Mouse (Mus musculus) fibroblast of lung, adult 2 months (primary cell): ENCODE results near the gene Ttc23l.
"Not testable (repeated sequence)": the region's sequence is repeated elsewhere in the genome, so short reads cannot be mapped to it uniquely, and the experiment has no call there.

Experiments used
- DNase-seq: peaks from one replicate; pipeline ENCODE4 v3.0.0-alpha.2; 2011; ENCODE audit warnings: low read depth

Ttc23l gene

DNA sequence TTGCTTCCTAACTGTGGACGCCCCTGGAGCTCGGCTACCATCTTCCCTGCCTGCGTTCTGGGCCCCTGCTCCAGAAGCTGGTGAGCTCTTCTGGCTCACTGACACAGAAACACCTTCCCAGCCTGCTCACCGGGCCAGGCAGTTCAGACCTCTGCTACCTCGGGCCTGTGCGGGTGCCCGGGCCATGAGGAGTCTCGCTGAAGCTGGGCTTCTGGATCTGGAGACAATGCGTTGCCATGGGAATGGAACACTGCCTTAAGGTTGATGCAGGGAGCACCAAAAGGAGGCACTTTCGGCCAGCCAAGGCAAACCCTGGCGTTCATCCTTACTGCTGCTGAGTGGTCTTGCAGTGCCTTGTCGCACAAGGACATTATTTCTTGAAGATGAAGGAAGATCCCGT, at the start of gene Ttc23l:
TSS of gene Ttc23l (minus strand) at position 204 of the 400 bp plus-strand sequence.
- DNase-seq: no peak

DNA sequence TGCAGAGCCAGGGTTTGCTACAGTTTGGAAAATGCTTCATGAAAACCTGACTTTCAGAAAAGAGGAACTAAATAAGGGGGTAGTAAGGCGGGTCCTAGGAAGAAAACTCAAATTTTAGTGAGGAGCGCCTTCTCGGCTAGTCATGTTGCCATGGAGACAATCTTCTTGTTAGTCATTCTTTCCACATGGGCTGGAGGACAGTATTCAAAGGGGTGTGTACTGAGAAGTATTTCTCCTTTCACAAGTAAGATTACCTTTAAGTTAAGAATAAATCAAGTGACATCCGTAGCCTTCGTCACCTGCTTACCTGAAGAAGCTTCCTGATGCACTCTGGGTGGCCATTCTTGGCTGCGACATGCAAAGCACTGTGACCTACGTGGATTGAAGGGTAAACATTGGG, 40.9 kb upstream of the Ttc23l start:
- no peak for DNase-seq

DNA sequence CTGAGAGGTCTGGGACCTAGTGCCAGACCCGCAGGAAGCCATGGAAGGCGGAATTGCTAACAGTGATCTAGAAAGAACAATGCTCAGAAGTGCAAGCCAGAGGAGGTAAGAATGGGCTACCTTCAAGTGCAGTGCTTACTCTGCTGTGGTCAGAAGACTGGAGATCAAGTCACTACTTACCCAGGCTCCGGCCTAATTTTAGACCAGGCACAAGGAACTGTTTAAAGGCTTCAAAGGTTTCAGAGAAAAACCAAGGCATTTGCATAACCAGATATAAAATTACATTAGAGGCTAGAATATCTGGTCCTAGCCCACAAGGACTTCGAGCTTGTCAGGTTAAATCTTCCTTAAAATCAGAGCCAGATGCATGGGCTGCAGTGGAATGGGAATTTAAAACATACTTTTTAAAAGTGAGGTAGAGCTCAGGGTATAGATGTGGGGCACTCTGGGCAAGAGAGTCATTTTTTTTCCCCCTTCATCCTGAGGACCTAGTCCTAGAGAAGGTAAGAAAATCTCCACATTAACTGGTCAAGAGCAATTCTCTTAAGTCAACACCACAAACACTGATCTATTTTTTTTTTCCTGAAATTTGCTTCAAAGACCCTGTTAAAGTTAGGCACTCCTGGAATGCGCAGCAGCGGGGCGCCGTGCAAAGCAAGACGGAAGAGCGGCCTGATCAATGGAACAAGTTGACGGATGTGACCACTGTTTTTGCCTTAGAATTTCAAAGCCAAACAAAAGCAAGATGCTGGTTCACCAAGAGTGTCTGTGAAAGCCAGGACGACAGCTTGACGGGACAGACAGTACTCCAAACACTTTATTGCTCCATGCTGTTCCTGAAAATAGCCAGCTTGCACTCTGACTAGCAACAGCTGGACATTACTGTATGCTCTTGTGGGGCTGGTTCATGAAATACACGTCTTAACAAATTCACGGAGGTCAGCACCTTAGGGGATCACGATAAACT, 40.1 kb upstream of the Ttc23l start:
- DNase-seq: peak; percentile 44

DNA sequence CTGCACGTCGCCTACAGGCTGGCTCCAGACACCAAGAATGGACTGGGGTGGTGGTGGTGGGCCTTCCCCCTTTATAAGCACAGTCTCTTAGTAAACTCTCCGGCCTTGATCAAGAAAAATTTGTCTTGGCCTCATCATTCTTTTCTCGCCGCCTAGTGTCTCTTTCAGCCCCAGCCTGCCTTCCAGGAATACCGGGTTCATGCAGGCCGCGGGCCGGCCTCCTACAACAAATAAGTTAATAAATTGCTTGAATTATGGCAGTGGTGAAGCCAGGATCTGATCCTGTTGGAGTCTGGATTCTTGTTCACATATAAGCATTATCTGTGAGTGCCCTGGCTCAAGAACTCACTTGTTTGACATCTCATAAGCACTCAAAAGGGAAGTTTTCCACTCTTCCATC, 38.4 kb upstream of the Ttc23l start:
- DNase-seq: no peak

DNA sequence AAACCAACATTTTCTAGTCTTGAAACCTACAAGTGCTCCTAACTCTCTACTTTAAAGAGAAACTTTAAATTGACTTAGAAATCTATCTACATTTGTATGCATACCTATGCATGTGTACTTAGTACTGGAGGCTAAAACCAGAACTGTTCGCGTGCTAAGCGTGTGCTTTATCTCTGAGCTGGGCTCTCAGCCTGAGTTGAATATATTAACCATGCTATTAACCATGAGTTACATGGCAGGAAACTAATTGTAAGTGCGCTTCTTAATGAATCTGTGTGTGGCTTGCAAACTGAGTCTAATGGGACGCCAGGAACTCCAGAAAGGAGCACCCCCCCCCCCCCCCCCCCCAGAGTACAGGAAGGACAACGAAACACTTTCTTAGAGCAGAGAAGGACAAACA, 36.9 kb upstream of the Ttc23l start:
- no peak for DNase-seq

DNA sequence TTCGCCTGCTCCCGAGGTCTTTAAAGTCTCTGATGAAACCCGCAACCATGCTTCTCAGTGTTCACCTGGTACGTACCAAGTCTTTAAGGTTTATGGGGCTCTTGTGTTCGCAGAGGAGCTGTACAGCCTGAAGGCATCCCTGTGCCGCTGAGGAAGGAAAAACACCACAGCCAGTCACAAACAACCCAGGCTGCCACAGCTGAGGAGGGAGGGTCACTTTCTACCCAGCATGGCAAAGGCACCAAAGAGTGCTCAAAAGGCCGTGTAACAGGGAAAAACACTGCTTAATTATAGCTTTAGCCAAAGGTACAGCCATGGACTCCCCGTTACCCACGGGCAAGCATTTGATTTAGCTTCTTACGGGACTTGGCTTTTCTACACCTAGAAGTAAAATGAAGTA, 36.4 kb upstream of the Ttc23l start:
- no peak for DNase-seq

DNA sequence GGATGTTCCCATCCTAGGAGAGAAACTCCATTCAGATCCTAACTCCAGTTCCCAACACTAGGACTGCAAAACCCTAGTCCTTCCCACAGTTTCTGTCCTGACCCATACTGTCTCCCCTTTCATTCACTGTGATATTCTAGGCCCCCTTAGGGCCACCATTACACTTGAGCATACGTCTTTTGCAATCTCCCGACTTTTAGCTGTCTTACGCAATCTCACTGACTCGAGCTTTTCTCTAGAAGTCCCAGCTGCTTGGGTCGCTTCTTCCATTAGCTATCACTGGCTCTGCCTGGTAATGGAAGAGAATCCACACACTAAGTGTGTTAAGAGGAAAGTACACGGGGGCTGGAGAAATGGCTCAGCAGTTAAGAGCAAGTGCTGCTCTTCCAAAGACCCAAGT, 34.6 kb upstream of the Ttc23l start:
- no peak for DNase-seq

DNA sequence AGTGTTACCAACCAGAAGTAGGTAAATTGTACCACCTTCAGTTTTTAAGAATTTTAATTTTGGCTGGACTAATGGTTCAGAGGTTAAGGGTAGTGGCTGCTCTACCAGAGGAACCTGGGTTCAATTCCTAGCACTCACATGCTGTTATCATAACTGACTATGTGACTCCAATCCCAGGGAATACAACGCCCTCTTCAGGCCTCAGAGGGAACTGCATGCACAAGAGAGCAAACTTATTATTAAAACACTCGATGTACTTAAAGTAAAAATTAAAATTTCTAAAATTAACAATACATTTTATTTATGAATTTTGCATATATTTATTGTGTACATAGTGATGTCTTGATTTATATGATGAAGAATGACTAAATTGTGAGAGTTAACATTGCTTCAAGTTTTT, 28.1 kb upstream of the Ttc23l start:
- DNase-seq: no peak

DNA sequence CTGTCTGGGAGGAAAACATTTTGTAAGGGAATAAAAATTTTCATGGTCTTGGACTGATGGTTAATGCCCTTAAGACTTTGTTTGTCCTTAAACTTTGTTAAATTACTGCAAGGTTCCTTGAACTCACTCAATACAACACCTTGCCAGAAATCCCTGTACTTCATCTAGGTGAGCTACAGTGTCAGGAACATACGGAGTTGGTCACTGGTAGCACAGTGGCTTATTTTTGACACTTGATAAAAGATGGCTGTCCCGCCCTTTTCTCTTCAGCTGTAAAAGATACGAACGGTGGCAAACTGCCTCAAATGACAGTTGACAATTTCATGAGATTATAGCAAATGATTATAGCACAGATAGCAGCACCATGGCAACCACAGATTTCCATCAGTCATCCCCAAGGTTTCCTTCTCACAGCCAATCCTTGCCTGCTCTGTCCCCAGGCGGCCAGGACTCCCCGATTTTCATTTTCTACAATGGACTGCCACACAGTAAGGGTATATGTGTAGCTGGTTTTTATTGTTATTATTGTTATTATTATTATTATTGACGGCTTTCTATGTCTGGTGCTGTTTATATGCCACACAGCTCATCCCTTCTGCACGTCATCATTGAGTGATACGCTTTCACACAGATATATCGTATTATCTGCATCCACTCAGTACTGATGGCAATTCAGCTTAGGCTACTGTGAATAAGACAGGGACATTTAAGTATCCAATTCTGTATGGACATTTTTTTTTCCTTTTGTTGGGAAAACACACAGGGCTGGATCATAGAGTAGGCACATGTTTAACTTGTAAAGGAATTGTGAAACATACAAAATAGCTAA, 26.1 kb upstream of the Ttc23l start:
- no peak for DNase-seq

DNA sequence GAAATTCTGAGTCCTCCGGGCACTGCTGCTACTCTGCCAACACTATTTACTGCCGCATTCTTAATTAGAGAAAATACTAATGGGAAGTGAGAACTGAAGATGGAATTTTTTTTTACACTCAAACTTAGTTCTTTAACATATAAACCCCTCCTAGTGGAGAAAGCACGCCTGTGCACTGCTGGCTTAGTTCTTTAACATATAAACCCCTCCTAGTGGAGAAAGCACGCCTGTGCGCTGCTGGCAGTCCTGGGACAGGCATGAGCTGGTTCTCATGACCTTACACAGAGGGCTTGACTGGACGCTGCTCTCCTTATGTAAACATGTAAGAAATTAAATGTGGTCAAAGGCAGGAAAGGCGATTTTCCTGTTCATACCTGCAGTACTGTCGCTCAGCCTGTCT, 24.9 kb upstream of the Ttc23l start:
- peak; percentile 65 for DNase-seq

DNA sequence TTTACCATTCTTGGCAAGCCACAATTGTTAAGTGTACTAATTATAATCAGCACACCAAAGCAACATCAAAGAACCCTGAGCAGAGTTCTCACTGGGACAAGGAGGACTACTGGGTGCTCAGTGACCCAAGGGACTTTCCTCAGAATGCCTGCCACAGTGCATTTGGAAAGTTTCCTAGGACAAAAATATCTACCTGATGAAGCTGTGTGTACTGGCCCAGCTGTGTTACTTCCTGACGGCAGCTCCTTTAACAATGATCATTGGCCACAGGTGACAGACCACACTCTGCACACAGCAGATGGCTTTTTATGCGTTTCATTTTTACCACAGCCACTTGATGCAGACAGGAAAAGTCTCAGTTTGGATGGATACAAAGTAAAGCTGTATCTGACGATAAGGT, 20.7 kb upstream of the Ttc23l start:
- DNase-seq: no peak

DNA sequence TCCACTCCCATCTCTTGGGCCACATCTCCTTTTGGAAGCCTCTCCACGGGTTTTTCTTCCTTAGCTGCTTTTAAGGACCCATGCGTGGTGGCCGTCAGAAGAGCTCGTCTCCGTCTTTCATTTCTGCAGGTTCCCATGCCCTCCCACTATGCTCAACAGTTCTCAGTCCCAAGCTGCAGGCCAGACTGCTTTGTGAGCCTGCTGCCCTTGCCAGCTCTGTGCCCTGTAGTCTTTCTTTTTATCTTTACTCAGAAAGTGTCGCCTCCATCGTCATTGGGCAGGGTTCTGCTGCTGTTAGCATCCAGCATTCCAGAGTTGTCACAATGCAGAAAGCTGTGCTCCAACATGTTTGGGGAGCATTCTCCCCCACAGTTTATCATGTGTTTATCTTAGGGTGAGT, 8.0 kb upstream of the Ttc23l start:
- no peak for DNase-seq

DNA sequence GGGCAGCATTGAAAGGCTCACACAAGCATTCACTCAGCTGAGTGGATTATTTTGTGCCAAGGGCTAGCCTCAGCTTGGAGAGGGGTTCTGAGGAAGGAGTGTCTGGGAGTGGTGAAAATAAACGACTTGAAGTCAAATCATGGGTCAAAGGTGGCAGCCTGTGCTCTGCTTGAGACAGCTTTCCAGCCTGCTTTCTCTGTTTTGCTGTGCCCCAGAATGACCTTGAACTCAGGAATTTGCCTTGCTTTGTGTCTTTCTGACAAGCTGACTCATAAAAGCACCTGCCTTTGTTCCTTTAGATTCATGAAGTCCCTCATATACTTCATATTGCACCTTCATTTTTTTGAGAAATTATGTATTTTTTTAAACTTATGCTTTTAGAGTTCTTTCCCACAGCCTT, 5.7 kb upstream of the Ttc23l start:
- DNase-seq: no peak

DNA sequence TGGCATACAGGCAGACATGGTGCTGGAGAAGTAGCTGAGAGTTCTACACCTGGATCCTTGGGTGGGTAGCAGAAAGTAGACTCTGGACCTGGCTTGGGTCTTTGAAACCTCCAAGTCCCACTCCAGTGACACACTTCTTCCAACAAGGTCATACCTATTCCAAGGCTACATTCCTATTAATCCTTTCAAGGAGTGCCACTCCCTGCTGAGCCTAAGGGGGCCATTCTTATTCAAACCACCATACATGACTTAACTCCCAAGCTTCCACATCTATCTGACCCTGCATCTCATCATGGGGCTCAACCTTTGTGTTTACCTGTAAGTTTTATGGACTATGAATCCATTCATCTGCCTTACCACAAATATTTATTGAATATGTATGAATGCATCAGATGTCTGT, 3.8 kb upstream of the Ttc23l start:
- no peak for DNase-seq

DNA sequence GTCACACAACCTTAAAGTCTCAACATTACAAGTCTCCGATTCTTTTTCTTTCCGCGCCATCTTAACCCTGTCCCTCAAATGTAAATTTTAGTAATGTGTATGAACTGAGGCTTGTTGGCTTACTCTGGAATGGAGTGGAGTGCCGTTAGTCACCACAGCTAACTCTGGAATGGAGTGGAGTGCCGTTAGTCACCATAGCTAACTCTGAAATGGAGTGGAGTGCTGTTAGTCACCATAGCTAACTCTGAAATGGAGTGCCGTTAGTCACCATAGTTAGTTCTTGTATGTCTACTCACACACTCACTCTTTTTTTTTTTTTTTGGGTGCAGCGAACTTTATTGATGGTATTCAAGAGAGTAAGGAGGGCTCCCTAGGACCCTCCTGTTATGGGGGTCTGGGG, 1.5 kb upstream of the Ttc23l start:
- peak; percentile 27 for DNase-seq

DNA sequence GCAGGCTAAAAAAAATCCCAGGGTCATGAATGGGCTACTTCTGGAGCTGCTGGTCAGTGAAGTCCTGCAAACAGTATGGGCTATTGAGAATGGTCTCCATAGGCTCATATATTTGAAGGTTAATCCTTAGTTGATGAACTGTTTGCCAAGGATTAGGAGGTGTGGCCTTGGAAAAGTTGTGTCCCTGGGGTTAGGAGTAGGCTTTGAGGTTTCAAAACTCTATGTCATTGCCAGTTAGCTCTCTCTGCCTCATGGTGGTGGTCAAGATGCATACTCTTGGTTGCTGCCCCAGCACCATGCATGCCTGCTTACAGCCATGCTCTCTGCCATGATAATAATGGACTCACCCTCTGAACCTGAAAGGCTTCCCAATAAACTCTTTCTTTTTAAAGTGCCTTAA, 4.1 kb downstream of the Ttc23l start:
- no peak for DNase-seq

DNA sequence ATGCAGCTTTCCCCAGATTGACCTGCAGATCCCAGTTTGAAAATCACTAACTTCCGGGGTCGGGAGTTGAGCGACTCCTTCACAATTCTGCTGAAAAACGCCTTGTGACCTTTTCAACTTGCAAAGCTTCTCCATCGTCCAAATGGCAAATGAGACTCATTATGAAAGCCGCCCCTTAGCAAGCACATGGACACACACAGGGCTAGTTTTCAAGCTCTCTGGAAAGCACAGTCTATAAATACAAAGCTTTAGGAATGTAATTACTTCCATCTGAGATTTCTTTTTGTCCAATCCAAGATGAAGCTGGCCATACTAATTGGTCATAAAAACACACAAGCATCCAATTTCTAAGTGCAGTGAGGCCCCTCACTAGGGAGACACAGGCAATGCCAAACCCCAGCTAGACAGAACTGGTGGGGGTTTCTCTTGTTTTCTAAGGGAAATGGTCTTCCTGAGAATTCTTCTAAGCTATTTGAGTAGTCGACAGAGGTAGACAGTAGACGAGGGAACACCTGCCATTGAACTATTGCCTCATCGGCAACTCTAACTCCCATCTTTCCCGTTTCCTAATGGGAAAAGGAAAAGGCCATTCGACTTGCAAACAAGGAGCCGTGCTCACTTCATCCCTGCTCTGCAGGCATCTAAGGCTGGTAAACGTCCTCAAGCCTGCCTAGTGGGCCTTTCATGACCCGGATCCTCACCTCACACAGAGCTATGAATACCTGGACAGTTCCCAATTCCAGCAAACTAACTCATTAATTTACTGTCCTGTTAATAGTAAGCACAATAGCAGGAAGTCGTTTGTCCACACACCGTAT, 18.0 kb downstream of the Ttc23l start:
- DNase-seq: no peak

DNA sequence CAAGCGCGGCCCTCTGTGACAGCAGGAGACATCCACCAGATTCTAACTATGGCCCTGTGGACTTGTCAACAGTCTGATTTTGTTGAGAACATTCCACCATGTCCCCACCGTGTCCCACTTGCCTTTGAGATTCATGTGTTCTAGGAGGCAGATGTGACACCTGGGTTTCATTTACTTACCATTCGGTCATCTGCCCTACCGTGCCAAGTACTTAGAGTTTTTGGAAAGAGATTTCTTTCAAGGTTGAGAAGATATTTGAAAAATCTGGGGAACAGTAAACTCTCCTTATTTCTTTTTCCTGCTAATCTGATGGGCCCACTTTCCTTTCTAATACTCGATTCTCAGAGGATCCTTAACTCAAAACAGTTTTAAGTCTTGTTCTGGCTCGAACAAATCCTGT, 22.5 kb downstream of the Ttc23l start:
- no peak for DNase-seq

DNA sequence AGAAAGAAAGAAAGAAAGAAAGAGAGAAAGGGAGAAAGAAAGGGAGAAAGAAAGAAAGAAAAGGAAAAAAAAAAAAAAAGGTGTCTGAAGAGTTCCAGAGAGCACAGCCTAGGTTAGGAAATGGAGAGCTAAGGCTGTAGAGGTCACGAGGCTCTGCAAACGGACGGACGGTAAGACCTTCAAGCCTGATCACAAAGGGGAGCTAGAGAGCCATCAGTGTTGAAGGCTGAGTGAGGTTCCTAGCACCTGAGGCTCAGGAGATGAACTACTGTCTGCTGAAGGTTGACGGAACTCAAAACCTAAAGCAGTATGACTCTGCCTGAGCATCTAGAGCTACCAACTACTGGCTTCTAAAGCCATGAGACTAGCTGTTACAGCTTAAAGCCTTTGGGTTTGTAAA, 23.9 kb downstream of the Ttc23l start:
- no peak for DNase-seq

DNA sequence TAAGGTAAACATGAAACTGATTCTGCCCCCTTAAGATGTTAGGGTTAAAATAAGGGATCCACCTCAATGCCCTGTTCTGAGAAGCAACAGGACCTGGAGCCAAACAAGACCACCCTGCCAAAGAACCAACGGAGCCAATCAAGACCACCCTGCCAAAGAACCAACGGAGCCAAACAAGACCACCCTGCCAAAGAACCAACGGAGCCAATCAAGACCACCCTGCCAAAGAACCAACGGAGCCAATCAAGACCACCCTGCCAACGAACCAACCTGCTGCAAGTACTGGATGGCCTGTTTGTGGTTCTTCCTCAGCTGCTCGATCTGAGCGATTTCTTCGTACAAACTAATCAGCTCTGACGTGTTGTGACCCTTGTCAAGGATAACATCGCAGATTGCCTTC, 25.1 kb downstream of the Ttc23l start:
- not testable (repeated sequence) for DNase-seq

DNA sequence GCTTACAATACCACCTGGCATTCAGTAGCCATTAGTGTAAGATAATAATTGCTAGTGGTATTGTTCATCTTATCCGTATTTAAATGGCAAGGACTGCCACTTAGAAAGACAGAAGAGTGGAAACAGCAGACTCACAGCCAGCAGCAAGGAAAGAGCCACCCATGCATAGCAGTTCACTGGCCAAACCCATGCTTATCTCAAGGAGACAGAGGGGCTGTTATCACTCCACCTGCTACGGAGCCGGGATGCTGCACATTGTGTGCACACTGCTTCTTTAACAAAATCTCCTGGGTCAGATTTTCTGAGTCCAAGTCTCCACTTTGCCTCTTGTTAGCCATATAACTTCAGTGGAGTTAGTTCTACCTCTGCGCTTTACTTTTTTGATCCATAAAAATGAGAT, 27.1 kb downstream of the Ttc23l start:
- no peak for DNase-seq

DNA sequence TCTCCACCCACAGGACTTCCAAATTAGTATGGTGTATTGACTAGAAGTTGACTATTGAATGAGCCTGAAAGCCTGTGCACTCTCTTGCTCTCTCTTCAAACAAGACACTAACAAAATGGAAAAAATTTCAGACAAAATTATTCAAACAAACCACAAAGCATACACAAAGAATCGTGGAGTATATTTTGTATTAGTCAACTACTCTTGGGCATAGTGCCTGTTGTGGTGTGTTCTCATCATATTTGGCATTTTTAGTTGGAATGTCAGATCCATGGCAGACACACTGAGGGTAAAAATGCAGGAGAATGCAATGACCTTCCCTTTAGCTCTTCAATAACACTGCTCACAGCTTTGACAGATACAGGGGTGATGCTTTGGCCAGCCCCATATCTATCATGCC, 32.6 kb downstream of the Ttc23l start:
- peak; percentile 43 for DNase-seq
